Mouse (Mus musculus): Measurements from ENCODE around the gene Cnot4.

DNA sequence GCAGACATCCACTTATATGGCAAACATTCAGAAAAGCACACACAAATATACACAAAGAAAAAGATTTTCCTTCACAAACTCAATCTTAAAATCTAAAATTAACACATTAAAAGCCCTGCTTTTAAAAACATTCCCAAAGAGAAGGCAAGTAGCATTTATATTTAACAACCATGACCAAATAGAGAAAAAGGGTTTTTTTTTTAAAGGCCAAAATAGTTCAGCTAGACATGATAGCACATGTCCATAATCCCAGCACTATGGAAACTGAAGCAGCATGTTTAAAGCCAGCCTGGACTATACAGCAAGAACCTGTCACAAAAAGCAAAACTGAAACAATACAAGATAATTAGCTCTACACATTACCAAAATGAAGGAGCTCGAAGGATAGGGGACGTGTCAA is 11.0 kb downstream of the Cnot4 start:
- TF ChIP-seq CTCF (IDR thresholded peaks at IDR 0.05; ENCODE audit: low read depth), result no peak
- TF ChIP-seq EP300 (IDR thresholded peaks at IDR 0.05; ENCODE audit: low read depth), result no peak
